Mouse (Mus musculus) spleen, adult 2 months (tissue): Measurements from ENCODE around the gene Ndufb5. TPM values are rescaled to one million over a fixed set of nuclear protein-coding genes. Genes with fewer than 3 reads are reported as not detected.
"Not testable (repeated sequence)": the region's sequence is repeated elsewhere in the genome, so short reads cannot be mapped to it uniquely, and the experiment has no call there.

ENCODE experiments used
- DNase-seq, 2 experiments: peaks; one replicate each; pipeline versions ENCODE4 v3.0.0 to v3.0.0-alpha.2; 2012 to 2021; ENCODE audit warnings: low spot score in 2 of 2, low read depth in 1 of 2
- H3K27ac ChIP-seq: fragments of 200-500 bp; 2 replicates; pipeline ENCODE4 v1.5.1; 2012; ENCODE audit warnings: low read length, inconsistent platforms; ENCODE audit not compliant: insufficient read depth
- H3K27me3 ChIP-seq: fragments of 200-500 bp; 2 replicates; pipeline ENCODE4 v1.6.1; 2012; ENCODE audit warnings: mild to moderate bottlenecking, moderate library complexity, low read length, inconsistent platforms; ENCODE audit not compliant: control insufficient read depth, insufficient read depth
- H3K36me3 ChIP-seq: fragments of 200-500 bp; 2 replicates; pipeline ENCODE4 v1.6.1; 2012; ENCODE audit warnings: mild to moderate bottlenecking, low read length, inconsistent platforms; ENCODE audit not compliant: control insufficient read depth, insufficient read depth
- H3K4me1 ChIP-seq: fragments of 200-500 bp; 2 replicates; pipeline ENCODE4 v1.6.1; 2011; ENCODE audit warnings: inconsistent platforms; ENCODE audit not compliant: control insufficient read depth, insufficient read depth, insufficient read length
- H3K4me3 ChIP-seq: fragments of 200-500 bp; 2 replicates; pipeline ENCODE4 v1.5.1; 2011; ENCODE audit warnings: mild to moderate bottlenecking, inconsistent platforms; ENCODE audit not compliant: insufficient read depth, insufficient read length; ENCODE audit errors: extremely low read depth
- CTCF ChIP-seq: fragments of 200-500 bp; IDR thresholded peaks from 2 replicates; pipeline ENCODE4 v1.5.1; 2011; ENCODE audit warnings: mild to moderate bottlenecking, inconsistent platforms; ENCODE audit not compliant: insufficient read depth, insufficient read length, insufficient replicate concordance; ENCODE audit errors: extremely low read depth
- POLR2A ChIP-seq: fragments of 200-500 bp; IDR thresholded peaks from 2 replicates; pipeline ENCODE4 v1.6.1; 2011; ENCODE audit warnings: low read depth, low read length, inconsistent platforms
- WGBS: fragments of 180-500 bp; shearing (Covaris S2); methylation state at CpG from one replicate; pipeline ENCODE4 v1.1.7; 2018; 5-methylcytosine and 5-hydroxymethylcytosine counted together
- polyA plus RNA-seq: library from polyadenylated mRNA; depleted of rRNA; stranded (reverse); fragments of >200 nt; gene quantifications from 2 replicates; pipeline ENCODE4 v1.2.3, GENCODE M21; 2012

The Ndufb5 gene
- polyA plus RNA-seq, 1 experiment = 82.2 TPM

GRCm38 (mm10) chr3:32708368-32709231 is 28.2 kb upstream of the Ndufb5 start:
- peak; percentile 97 to 98 for DNase-seq
- H3K27ac ChIP-seq = peak overlapping the region; percentile 83
- no peaks in the 10 kb centered on the region; the same call in 1 of the 2 replicates for H3K4me1 ChIP-seq
- H3K27me3 ChIP-seq = no peaks in the 10 kb centered on the region
- H3K36me3 ChIP-seq = peaks cover 7% of the 10 kb centered on the region
- no peak for TF ChIP-seq CTCF
- TF ChIP-seq POLR2A = no peak
- peak overlapping the region; percentile 89 for H3K4me3 ChIP-seq
- under 1% methylated on average over 90 of the region's 90 CpGs for WGBS

DNA sequence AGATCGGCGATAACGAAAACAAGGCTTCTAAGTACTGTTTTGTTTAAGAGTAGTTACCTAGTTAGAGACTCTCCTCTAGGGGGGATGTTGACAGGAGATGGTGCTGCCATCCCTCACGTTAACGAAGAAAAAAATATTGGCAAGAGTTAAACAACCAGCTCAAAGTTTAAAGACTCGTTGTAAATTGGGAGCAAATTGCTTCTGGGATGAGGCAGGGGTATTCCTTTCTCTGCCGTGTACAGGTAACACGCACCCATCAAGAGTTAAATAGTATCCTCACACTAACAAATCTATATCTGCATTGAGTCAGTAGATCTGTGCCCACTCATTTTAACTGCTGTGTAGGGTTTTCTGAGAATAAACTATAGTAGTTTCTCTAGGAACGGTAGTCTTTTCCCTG is 27.4 kb upstream of the Ndufb5 start:
- TF ChIP-seq CTCF = no peak
- no peak for TF ChIP-seq POLR2A
- 6% methylated on average over 9 of the region's 9 CpGs for WGBS
- H3K27me3 ChIP-seq = no peaks in the 10 kb centered on the region
- peak overlapping the region; percentile 89 for H3K4me3 ChIP-seq
- H3K4me1 ChIP-seq = no peaks in the 10 kb centered on the region; the same call in 1 of the 2 replicates
- peak in 1 of 2 experiments; percentile 8 for DNase-seq
- peaks cover 12% of the 10 kb centered on the region for H3K36me3 ChIP-seq
- peak overlapping the region; percentile 83 for H3K27ac ChIP-seq

- H3K27me3 ChIP-seq = no peaks in the 10 kb centered on the region
- WGBS = 97% methylated on average over 3 of the region's 3 CpGs
- H3K36me3 ChIP-seq = peaks cover 35% of the 10 kb centered on the region
- TF ChIP-seq POLR2A (no peak), CTCF (no peak)
- no peaks in the 10 kb centered on the region for H3K4me1 ChIP-seq
- no peak for DNase-seq
- no peak overlapping the region for H3K4me3 ChIP-seq
- no peak overlapping the region for H3K27ac ChIP-seq
These were observed 23.1 kb upstream of the Ndufb5 start for GRCm38 (mm10) chr3:32713711-32714110.

GRCm38 (mm10) chr3:32717403-32717802 is 19.4 kb upstream of the Ndufb5 start:
- H3K4me1 ChIP-seq, H3K27me3 ChIP-seq, H3K27ac ChIP-seq, DNase-seq, H3K4me3 ChIP-seq: not testable (repeated sequence)
- H3K36me3 ChIP-seq = peaks cover 42% of the 10 kb centered on the region
- 94% methylated on average over 6 of the region's 6 CpGs for WGBS

- Histone ChIP-seq H3K4me1 (no peaks in the 10 kb centered on the region), H3K27ac (no peak overlapping the region), H3K4me3 (no peak overlapping the region), H3K27me3 (no peaks in the 10 kb centered on the region), H3K36me3 (peaks cover 44% of the 10 kb centered on the region)
- WGBS = 95% methylated on average over 5 of the region's 5 CpGs
- TF ChIP-seq POLR2A = no peak
- TF ChIP-seq CTCF = no peak
- no peak for DNase-seq
These were observed 18.5 kb upstream of the Ndufb5 start for GRCm38 (mm10) chr3:32718271-32718670.

DNA sequence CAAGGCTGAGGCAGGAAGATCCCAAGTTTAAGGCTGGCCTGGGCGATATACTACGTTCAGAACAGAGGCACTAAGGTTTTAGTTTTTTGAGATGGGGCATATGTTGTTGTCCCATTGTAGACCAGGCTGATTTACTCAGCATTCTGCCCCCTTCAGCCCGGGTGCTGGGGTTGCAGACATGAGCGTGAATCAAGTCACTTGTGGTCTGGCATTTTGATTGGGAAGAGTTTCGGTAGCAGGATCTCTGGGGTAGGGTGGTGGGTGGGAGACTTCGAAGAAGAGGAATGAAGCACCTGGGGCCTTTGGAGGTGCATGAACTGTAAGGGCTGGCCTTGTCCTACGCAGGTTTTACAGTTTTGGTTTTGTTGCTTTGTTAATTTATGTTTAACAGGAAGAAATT is 12.6 kb upstream of the Ndufb5 start:
- no peak for DNase-seq
- no peaks in the 10 kb centered on the region for H3K27me3 ChIP-seq
- no peaks in the 10 kb centered on the region for H3K4me1 ChIP-seq
- 93% methylated on average over 7 of the region's 7 CpGs for WGBS
- H3K36me3 ChIP-seq = peaks cover 41% of the 10 kb centered on the region
- TF ChIP-seq CTCF = no peak
- TF ChIP-seq POLR2A = no peak
- H3K4me3 ChIP-seq = no peak overlapping the region
- no peak overlapping the region for H3K27ac ChIP-seq

DNA sequence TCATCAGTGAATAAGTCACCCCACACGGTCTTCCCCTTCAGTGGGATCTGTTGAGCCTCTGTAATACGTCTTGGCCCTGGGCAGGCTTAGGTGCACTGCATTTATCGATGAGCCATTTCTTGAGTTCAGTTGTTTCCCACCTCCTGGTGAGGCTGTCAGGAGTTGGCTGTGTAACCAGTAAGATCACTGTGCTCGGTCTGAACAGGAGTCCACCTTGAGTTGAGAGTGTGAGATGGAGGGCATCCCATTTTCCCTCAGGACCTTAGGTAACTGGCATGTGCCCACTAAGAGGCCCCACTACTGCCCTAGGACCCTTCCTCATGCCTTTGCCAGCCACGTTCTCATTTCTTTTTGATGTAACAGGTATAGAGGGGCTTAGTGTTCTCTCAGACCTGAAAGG is 10.8 kb upstream of the Ndufb5 start:
- Histone ChIP-seq H3K36me3 (peaks cover 44% of the 10 kb centered on the region), H3K4me3 (no peak overlapping the region), H3K27me3 (no peaks in the 10 kb centered on the region), H3K4me1 (no peaks in the 10 kb centered on the region), H3K27ac (no peak overlapping the region)
- 91% methylated on average over 5 of the region's 5 CpGs for WGBS
- TF ChIP-seq CTCF = no peak
- TF ChIP-seq POLR2A = no peak
- DNase-seq = no peak
